Mouse (Mus musculus) lung, postnatal 0 days (tissue): Measurements from ENCODE around the gene B4galt7.

ENCODE experiments used
- CTCF ChIP-seq: IDR thresholded peaks from 2 replicates; pipeline ENCODE4 v1.5.1; 2016; ENCODE audit warnings: antibody characterized with exemption, mild to moderate bottlenecking
- EP300 ChIP-seq: IDR thresholded peaks from 2 replicates; pipeline ENCODE4 v1.6.1; 2016; ENCODE audit warnings: antibody characterized with exemption, mild to moderate bottlenecking, control low read depth

- TF ChIP-seq CTCF (no peak), EP300 (no peak)
Observed at GRCm38 (mm10) chr13:55570286-55570973, 29.3 kb upstream of the B4galt7 start.
